Mouse (Mus musculus): ENCODE data around the gene Igf1r. TPM values are rescaled to one million over a fixed set of nuclear protein-coding genes. Genes with fewer than 3 reads are reported as not detected.

Gene Igf1r
- total and polyA plus RNA-seq, 3 experiments = 4.3 to 9.1 (median 6.1) TPM

DNA sequence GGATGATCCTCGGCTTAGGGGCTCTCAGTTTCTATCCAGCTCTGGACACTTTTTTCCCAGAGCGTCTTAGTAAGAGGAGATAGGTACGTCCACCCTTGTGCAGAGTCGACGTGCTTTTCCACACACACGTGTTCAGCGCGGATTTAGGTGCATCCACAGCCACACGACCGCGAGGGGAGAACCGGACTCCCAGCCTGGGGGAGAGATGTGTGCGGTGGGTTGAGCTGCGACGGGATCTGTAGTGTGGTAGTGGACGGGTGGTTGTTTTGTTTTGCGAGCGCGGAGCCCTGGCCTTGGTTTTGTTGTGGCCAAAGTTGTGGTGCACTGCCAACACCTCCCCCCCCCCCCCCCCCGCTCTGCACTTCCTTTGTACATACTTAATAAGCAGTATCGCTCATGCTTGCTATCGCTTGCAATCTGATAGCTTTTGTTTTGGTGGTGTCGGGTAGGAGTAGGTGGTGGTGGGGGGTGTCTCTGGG lies 1.2 kb downstream of the Igf1r start:
- H3K27me3 ChIP-seq (ENCODE audit: insufficient read depth, low read length) = no peaks in the 10 kb centered on the region; the same call in 1 of the 2 replicates
- ATAC-seq (ENCODE audit: extremely low read depth, insufficient number of reproducible peaks, low FRiP score, poor library complexity, severe bottlenecking) (no peak), DNase-seq (ENCODE audit: low spot score) (no peak)
- H3K4me3 ChIP-seq (ENCODE audit: low read depth, low read length) = no peak overlapping the region
- no peaks in the 10 kb centered on the region for H3K36me3 ChIP-seq (replicated peaks)
- TF ChIP-seq CTCF (IDR thresholded peaks at IDR 0.05; ENCODE audit: low read depth, low read length) (no peak), GATA2 (IDR thresholded peaks at IDR 0.05; ENCODE audit: borderline replicate concordance, low read depth, low read length) (no peak), TAL1 (conservative IDR thresholded peaks at IDR 0.05; ENCODE audit: low read depth, low read length) (no peak), POLR2AphosphoS5 (IDR thresholded peaks at IDR 0.05; ENCODE audit: insufficient replicate concordance, low read depth, low read length) (no peak), GATA1 (IDR thresholded peaks at IDR 0.05; ENCODE audit: borderline replicate concordance, low read length) (no peak)
- H3K4me1 ChIP-seq (ENCODE audit: insufficient read depth, low read depth, low read length) = no peaks in the 10 kb centered on the region
- H3K9me3 ChIP-seq (replicated peaks) = peaks cover 47% of the 10 kb centered on the region

DNA sequence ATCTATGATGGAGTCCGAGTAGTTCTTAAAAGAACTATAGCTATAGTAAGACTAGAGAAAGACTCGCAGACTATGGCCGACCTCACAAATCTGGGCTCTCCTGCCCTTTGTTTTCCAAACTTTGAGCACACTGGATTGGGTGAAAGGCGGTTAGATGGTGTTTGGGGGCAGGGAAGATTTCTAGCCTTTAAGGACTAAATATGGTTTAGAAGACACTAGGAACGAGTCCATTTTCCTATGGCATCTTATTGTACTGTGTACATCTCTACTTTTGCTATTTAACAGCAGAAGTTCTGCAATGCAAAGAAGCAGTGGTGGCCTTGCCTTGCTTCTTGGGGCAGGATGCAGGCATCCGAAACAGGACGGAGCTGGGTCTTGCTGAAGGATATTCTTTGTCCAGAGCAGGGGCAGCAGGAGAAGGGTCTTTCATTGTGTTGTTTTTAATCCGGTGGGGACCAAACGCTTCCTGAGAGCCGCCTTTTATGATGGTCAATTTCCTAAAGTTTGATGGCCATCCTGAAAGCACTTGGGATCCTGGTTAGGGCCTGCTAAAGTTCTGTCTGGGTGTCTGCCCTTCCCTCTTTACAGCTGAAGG lies 2.1 kb downstream of the Igf1r start:
- Histone ChIP-seq H3K4me1 (ENCODE audit: insufficient read depth, low read depth, low read length) (no peaks in the 10 kb centered on the region), H3K4me3 (ENCODE audit: low read depth, low read length) (no peak overlapping the region), H3K36me3 (replicated peaks) (no peaks in the 10 kb centered on the region), H3K27me3 (ENCODE audit: insufficient read depth, low read length) (no peaks in the 10 kb centered on the region; the same call in 1 of the 2 replicates), H3K9me3 (replicated peaks) (peaks cover 48% of the 10 kb centered on the region)
- ATAC-seq (ENCODE audit: extremely low read depth, insufficient number of reproducible peaks, low FRiP score, poor library complexity, severe bottlenecking) (no peak), DNase-seq (ENCODE audit: low spot score) (no peak)
- no peak for TF ChIP-seq GATA1 (IDR thresholded peaks at IDR 0.05; ENCODE audit: borderline replicate concordance, low read length)
- no peak for TF ChIP-seq CTCF (IDR thresholded peaks at IDR 0.05; ENCODE audit: low read depth, low read length)
- no peak for TF ChIP-seq POLR2AphosphoS5 (IDR thresholded peaks at IDR 0.05; ENCODE audit: insufficient replicate concordance, low read depth, low read length)
- TF ChIP-seq GATA2 (IDR thresholded peaks at IDR 0.05; ENCODE audit: borderline replicate concordance, low read depth, low read length) = no peak
- no peak for TF ChIP-seq TAL1 (conservative IDR thresholded peaks at IDR 0.05; ENCODE audit: low read depth, low read length)

DNA sequence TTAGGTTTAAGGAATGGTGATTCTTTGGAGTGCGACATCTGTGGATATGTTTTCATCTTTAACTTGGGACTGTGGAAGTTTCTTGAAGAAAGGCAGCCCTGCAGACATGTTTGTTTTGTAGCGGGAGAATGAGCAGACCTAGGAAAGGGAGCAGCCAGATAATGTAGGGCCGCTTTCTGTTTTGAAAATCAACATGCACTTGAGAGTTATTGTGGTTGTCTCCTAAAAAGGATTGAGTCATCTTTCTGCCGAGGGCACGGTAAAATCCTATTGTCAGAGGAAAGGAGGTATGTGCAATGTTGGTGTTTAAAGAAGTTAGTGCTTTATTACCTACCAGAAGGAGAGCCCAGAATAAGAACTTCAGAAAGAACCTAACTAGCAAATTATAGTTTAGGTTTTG lies 2.6 kb downstream of the Igf1r start:
- DNase-seq (ENCODE audit: low spot score) (no peak), ATAC-seq (ENCODE audit: extremely low read depth, insufficient number of reproducible peaks, low FRiP score, poor library complexity, severe bottlenecking) (no peak)
- H3K4me1 ChIP-seq (ENCODE audit: insufficient read depth, low read depth, low read length) = no peaks in the 10 kb centered on the region
- peaks cover 48% of the 10 kb centered on the region for H3K9me3 ChIP-seq (replicated peaks)
- peaks cover 5% of the 10 kb centered on the region for H3K27me3 ChIP-seq (ENCODE audit: insufficient read depth, low read length)
- TF ChIP-seq GATA2 (IDR thresholded peaks at IDR 0.05; ENCODE audit: borderline replicate concordance, low read depth, low read length) (no peak), POLR2AphosphoS5 (IDR thresholded peaks at IDR 0.05; ENCODE audit: insufficient replicate concordance, low read depth, low read length) (no peak), GATA1 (IDR thresholded peaks at IDR 0.05; ENCODE audit: borderline replicate concordance, low read length) (no peak), TAL1 (conservative IDR thresholded peaks at IDR 0.05; ENCODE audit: low read depth, low read length) (no peak), CTCF (IDR thresholded peaks at IDR 0.05; ENCODE audit: low read depth, low read length) (no peak)
- no peak overlapping the region for H3K4me3 ChIP-seq (ENCODE audit: low read depth, low read length)
- no peaks in the 10 kb centered on the region for H3K36me3 ChIP-seq (replicated peaks)

DNA sequence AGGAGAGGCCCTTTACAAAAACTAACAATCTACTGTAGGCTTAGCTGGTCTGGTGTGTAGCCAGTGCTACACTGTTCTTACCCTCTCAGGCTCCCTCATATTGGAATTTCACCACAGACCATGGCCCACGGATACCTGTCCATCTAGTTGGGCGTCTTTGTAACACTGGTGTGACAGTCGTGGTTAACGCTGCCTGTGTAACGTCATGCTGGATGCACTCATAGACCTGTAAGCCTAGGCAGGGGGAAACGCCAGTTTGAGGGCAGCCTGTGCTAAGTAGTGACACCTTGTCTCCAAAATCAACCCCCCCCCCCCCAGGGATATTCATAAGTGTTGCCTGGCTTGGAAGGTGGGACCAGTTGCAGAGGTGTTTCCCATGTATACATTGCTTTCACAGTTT lies 4.7 kb downstream of the Igf1r start:
- no peaks in the 10 kb centered on the region for H3K4me1 ChIP-seq (ENCODE audit: insufficient read depth, low read depth, low read length)
- no peak overlapping the region for H3K4me3 ChIP-seq (ENCODE audit: low read depth, low read length)
- TF ChIP-seq CTCF (IDR thresholded peaks at IDR 0.05; ENCODE audit: low read depth, low read length) = no peak
- TF ChIP-seq GATA2 (IDR thresholded peaks at IDR 0.05; ENCODE audit: borderline replicate concordance, low read depth, low read length) = no peak
- TF ChIP-seq POLR2AphosphoS5 (IDR thresholded peaks at IDR 0.05; ENCODE audit: insufficient replicate concordance, low read depth, low read length) = no peak
- no peak for TF ChIP-seq GATA1 (IDR thresholded peaks at IDR 0.05; ENCODE audit: borderline replicate concordance, low read length)
- no peak for TF ChIP-seq TAL1 (conservative IDR thresholded peaks at IDR 0.05; ENCODE audit: low read depth, low read length)
- H3K36me3 ChIP-seq (replicated peaks) = no peaks in the 10 kb centered on the region
- H3K9me3 ChIP-seq (replicated peaks) = peaks cover 27% of the 10 kb centered on the region
- ATAC-seq (ENCODE audit: extremely low read depth, insufficient number of reproducible peaks, low FRiP score, poor library complexity, severe bottlenecking) (no peak), DNase-seq (ENCODE audit: low spot score) (no peak)
- H3K27me3 ChIP-seq (ENCODE audit: insufficient read depth, low read length) = peaks cover 5% of the 10 kb centered on the region

DNA sequence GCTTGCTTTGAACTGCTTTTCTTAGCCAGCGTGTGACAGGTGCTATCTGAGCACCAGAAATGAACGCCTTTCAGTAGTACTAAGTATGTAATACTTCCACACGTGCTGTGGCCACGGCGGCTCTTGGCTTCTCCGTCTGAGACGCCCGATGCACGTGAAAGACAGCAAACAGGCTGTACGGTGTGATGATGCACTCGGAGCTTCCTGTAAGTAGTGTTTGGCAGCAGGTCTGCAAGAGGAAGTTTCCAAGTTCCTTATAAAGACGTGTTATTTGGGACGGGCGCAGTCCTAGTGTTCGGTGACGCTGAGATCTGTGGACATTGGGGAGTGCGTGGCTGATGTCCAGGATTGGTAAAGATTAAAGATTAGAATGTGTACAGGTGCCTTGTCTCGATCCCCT lies 5.4 kb downstream of the Igf1r start:
- peaks cover 5% of the 10 kb centered on the region for H3K27me3 ChIP-seq (ENCODE audit: insufficient read depth, low read length)
- H3K4me1 ChIP-seq (ENCODE audit: insufficient read depth, low read depth, low read length) = no peaks in the 10 kb centered on the region
- ATAC-seq (ENCODE audit: extremely low read depth, insufficient number of reproducible peaks, low FRiP score, poor library complexity, severe bottlenecking) (no peak), DNase-seq (ENCODE audit: low spot score) (no peak)
- no peaks in the 10 kb centered on the region for H3K36me3 ChIP-seq (replicated peaks)
- H3K9me3 ChIP-seq (replicated peaks) = peaks cover 21% of the 10 kb centered on the region
- TF ChIP-seq GATA2 (IDR thresholded peaks at IDR 0.05; ENCODE audit: borderline replicate concordance, low read depth, low read length) (no peak), CTCF (IDR thresholded peaks at IDR 0.05; ENCODE audit: low read depth, low read length) (no peak), POLR2AphosphoS5 (IDR thresholded peaks at IDR 0.05; ENCODE audit: insufficient replicate concordance, low read depth, low read length) (no peak), GATA1 (IDR thresholded peaks at IDR 0.05; ENCODE audit: borderline replicate concordance, low read length) (no peak), TAL1 (conservative IDR thresholded peaks at IDR 0.05; ENCODE audit: low read depth, low read length) (no peak)
- H3K4me3 ChIP-seq (ENCODE audit: low read depth, low read length) = no peak overlapping the region

DNA sequence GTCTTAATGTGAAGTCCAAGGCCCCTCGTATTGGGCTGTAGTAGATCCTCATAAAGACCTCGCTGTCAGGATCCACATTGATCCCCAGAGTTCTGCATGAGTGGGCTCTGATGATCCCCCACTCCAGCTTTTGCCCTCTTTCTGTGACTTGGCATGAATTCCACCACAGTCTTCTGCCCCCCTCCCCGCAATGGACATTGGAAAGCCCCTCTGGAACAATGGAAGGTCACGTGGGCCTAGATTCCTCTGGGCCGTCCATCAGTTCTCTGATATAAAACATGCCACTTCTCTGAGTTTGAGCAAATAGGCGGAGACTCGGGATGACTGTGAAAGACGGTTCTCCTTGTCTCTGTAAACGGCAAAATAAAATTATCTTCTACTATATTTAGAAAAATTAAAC lies 8.1 kb downstream of the Igf1r start:
- peaks cover 17% of the 10 kb centered on the region for H3K9me3 ChIP-seq (replicated peaks)
- no peak overlapping the region for H3K4me3 ChIP-seq (ENCODE audit: low read depth, low read length)
- no peak for ATAC-seq (ENCODE audit: extremely low read depth, insufficient number of reproducible peaks, low FRiP score, poor library complexity, severe bottlenecking)
- TF ChIP-seq POLR2AphosphoS5 (IDR thresholded peaks at IDR 0.05; ENCODE audit: insufficient replicate concordance, low read depth, low read length) (no peak), CTCF (IDR thresholded peaks at IDR 0.05; ENCODE audit: low read depth, low read length) (no peak), GATA2 (IDR thresholded peaks at IDR 0.05; ENCODE audit: borderline replicate concordance, low read depth, low read length) (no peak), TAL1 (conservative IDR thresholded peaks at IDR 0.05; ENCODE audit: low read depth, low read length) (no peak), GATA1 (IDR thresholded peaks at IDR 0.05; ENCODE audit: borderline replicate concordance, low read length) (no peak)
- peaks cover 11% of the 10 kb centered on the region for H3K27me3 ChIP-seq (ENCODE audit: insufficient read depth, low read length)
- no peak for DNase-seq (ENCODE audit: low spot score)
- no peaks in the 10 kb centered on the region for H3K36me3 ChIP-seq (replicated peaks)
- H3K4me1 ChIP-seq (ENCODE audit: insufficient read depth, low read depth, low read length) = 0 out of 2 replicates have a peak, but pooled peaks cover 2% of the 10 kb centered on the region
